Mouse (Mus musculus) right cerebral cortex, postnatal 25 days (tissue): ENCODE measurements around the gene Skint4.

Experiments
- DNase-seq: peaks from one replicate; pipeline ENCODE4 v3.0.0; 2022

The Skint4 gene

GRCm38 (mm10) chr4:112071716-112072115 is at the start of gene Skint4:
Skint4 (plus strand) TSS chr4:112072016.
- DNase-seq, result no peak
